Mouse (Mus musculus): ENCODE data around the gene Cox19.

Cox19 gene

GRCm38 (mm10) chr5:139330766-139331165, 20.5 kb downstream of the Cox19 start:
- no peak for DNase-seq (ENCODE audit: low read depth, low spot score)

GRCm38 (mm10) chr5:139327634-139328020, 23.6 kb downstream of the Cox19 start:
- DNase-seq (ENCODE audit: low read depth, low spot score) = no peak

GRCm38 (mm10) chr5:139326986-139327633, 24.1 kb downstream of the Cox19 start:
- DNase-seq (ENCODE audit: low read depth, low spot score) = no peak

GRCm38 (mm10) chr5:139326111-139326696, 25.0 kb downstream of the Cox19 start:
- no peak for DNase-seq (ENCODE audit: low read depth, low spot score)

- no peak for DNase-seq (ENCODE audit: low read depth, low spot score)
These were observed 25.7 kb downstream of the Cox19 start, which contains the start of gene Adap1 for GRCm38 (mm10) chr5:139325395-139325966. Adap1 (minus strand) TSS chr5:139325622.

GRCm38 (mm10) chr5:139324691-139325394, 26.4 kb downstream of the Cox19 start:
- DNase-seq (ENCODE audit: low read depth, low spot score) = no peak

GRCm38 (mm10) chr5:139324045-139324491, 27.1 kb downstream of the Cox19 start:
- no peak for DNase-seq (ENCODE audit: low read depth, low spot score)

- DNase-seq (ENCODE audit: low read depth, low spot score) = no peak
These were observed 27.8 kb downstream of the Cox19 start for GRCm38 (mm10) chr5:139323260-139323924.

- no peak for DNase-seq (ENCODE audit: low read depth, low spot score)
These were observed 29.9 kb downstream of the Cox19 start for GRCm38 (mm10) chr5:139321331-139321730.

- DNase-seq (ENCODE audit: low read depth, low spot score) = no peak
These were observed 30.8 kb downstream of the Cox19 start for GRCm38 (mm10) chr5:139320424-139320823.

- no peak for DNase-seq (ENCODE audit: low read depth, low spot score)
These were observed 33.3 kb downstream of the Cox19 start for GRCm38 (mm10) chr5:139317751-139318504.

GRCm38 (mm10) chr5:139316982-139317675, 34.1 kb downstream of the Cox19 start:
- DNase-seq (ENCODE audit: low read depth, low spot score) = no peak

GRCm38 (mm10) chr5:139314941-139315642, 36.1 kb downstream of the Cox19 start:
- DNase-seq (ENCODE audit: low read depth, low spot score) = no peak

- DNase-seq (ENCODE audit: low read depth, low spot score) = no peak
These were observed 37.7 kb downstream of the Cox19 start for GRCm38 (mm10) chr5:139313536-139313935.

GRCm38 (mm10) chr5:139311822-139312221, 39.4 kb downstream of the Cox19 start:
- no peak for DNase-seq (ENCODE audit: low read depth, low spot score)

- no peak for DNase-seq (ENCODE audit: low read depth, low spot score)
These were observed 40.7 kb downstream of the Cox19 start for GRCm38 (mm10) chr5:139310477-139310876.

GRCm38 (mm10) chr5:139309946-139310345, 41.3 kb downstream of the Cox19 start:
- DNase-seq (ENCODE audit: low read depth, low spot score) = no peak

GRCm38 (mm10) chr5:139303646-139304061, 47.6 kb downstream of the Cox19 start:
- no peak for DNase-seq (ENCODE audit: low read depth, low spot score)

- DNase-seq (ENCODE audit: low read depth, low spot score) = no peak
These were observed 49.1 kb downstream of the Cox19 start for GRCm38 (mm10) chr5:139302101-139302500.

- no peak for DNase-seq (ENCODE audit: low read depth, low spot score)
These were observed 53.5 kb downstream of the Cox19 start for GRCm38 (mm10) chr5:139297745-139298144.
